Mouse (Mus musculus) G1E (cell line): ENCODE measurements at regions not wholly inside any gene's neighbourhood (a gene's known extent, or its start where the extent isn't known, plus 50 kb on each side); places are given as distances from the start of the nearest gene placed in this dataset.

ENCODE experiments used
- CTCF ChIP-seq: IDR thresholded peaks from 2 replicates; pipeline ENCODE4 v1.5.1; 2012; ENCODE audit warnings: low read depth, low read length, inconsistent platforms, mixed read lengths
- GATA1 ChIP-seq: IDR thresholded peaks from 2 replicates; pipeline ENCODE4 v1.6.1; 2012; ENCODE audit warnings: borderline replicate concordance, low read length, inconsistent platforms, mixed read lengths

- TF ChIP-seq CTCF: no peak
- TF ChIP-seq GATA1: no peak
These were observed 225.2 kb upstream of the Ngly1 start for GRCm38 (mm10) chr14:16023853-16024252.
